ENCODE assay signal across 8 mouse cellular contexts in the genomic region with DNA sequence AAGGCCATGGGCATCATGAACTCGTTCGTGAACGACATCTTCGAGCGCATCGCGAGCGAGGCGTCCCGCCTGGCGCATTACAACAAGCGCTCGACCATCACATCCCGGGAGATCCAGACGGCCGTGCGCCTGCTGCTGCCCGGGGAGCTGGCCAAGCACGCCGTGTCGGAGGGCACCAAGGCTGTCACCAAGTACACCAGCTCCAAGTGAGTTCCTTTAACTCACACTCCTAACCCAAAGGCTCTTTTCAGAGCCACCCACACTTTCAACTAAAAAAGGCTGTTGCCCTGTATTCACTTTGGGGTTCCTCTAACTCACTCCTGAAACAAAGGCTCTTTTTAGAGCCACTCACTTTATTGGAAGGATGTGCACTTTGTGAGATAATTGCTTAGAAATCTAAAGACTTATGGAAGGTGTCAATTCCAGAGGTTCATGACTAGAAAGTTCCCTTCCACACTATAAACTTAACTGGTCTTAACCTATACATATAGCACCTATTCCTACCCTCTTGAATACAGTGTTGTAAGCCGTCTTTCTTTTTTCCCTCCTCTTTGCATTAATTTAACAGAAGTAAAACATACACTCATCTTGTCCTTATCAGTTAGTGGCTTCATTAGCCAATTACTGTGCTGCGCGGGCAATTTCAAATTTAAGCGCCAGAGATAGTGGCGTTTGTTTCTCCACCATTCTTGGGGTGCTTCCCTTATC. TPM values are rescaled to one million over a fixed set of nuclear protein-coding genes. Genes with fewer than 3 reads are reported as not detected.
DNase-seq lines count a peak whose midpoint lies in the region; ATAC-seq and TF ChIP-seq lines count a peak whose summit lies in the region.
"Not testable (repeated sequence)": the region's sequence is repeated elsewhere in the genome, so short reads cannot be mapped to it uniquely, and the experiment has no call there.

No protein-coding gene starts in this region.

- H3K9ac ChIP-seq in embryonic facial prominence, embryonic 14.5 days (ENCODE audit: low read depth, low read length), result peak overlapping the region; percentile 67
- H3K9ac ChIP-seq in heart, embryonic 14.5 days (ENCODE audit: low read length), result peak overlapping the region; percentile 69
- peak overlapping the region; percentile 74 for H3K9ac ChIP-seq in kidney, embryonic 16.5 days (replicated peaks; ENCODE audit: low read length)
- peak overlapping the region; percentile 54 for H3K9ac ChIP-seq in liver, embryonic 15.5 days
- H3K9ac ChIP-seq in midbrain, postnatal 0 days (replicated peaks; ENCODE audit: low read length, poor library complexity, severe bottlenecking), result not testable (repeated sequence)

- peak overlapping the region; percentile 76 for H3K4me2 ChIP-seq in embryonic facial prominence, embryonic 14.5 days (ENCODE audit: low read depth, low read length)
- peak overlapping the region; percentile 61 for H3K4me2 ChIP-seq in heart, embryonic 14.5 days (ENCODE audit: low read length)
- H3K4me2 ChIP-seq in kidney, embryonic 16.5 days (replicated peaks; ENCODE audit: low read depth, low read length), result peak overlapping the region; percentile 67
- peak overlapping the region; percentile 74 for H3K4me2 ChIP-seq in liver, embryonic 15.5 days
- H3K4me2 ChIP-seq in midbrain, postnatal 0 days (ENCODE audit: low read depth, low read length, poor library complexity, severe bottlenecking), result peak overlapping the region; percentile 61

- WGBS in embryonic facial prominence, embryonic 14.5 days, result 0% methylated on average over 14 of the region's 26 CpGs
- WGBS in heart, embryonic 14.5 days, result 1% methylated on average over 12 of the region's 26 CpGs
- 1% methylated on average over 15 of the region's 26 CpGs for WGBS in kidney, embryonic 16.5 days
- WGBS in liver, embryonic 15.5 days (ENCODE audit: insufficient replicate concordance), result under 1% methylated on average over 17 of the region's 26 CpGs
- under 1% methylated on average over 23 of the region's 26 CpGs for WGBS in midbrain, postnatal 0 days

- TF ChIP-seq CTCF in C2C12 (IDR thresholded peaks at IDR 0.05; ENCODE audit: control insufficient read depth, insufficient read depth, insufficient read length); midbrain, postnatal 0 days (IDR thresholded peaks at IDR 0.05): not testable (repeated sequence)

- H3K4me1 ChIP-seq in embryonic facial prominence, embryonic 14.5 days (ENCODE audit: control insufficient read depth, insufficient read depth, low read length); midbrain, postnatal 0 days (ENCODE audit: insufficient read depth, low read length): not testable (repeated sequence)
- peaks cover 1 to 26% of the 10 kb centered on the region in 2 experiments; a peak in 3 of 4 replicates for H3K4me1 ChIP-seq in heart, embryonic 14.5 days (ENCODE audit: control insufficient read depth in 2 of 2, insufficient read depth in 2 of 2, low read length in 2 of 2)
- peaks cover 24% of the 10 kb centered on the region for H3K4me1 ChIP-seq in kidney, embryonic 16.5 days (ENCODE audit: insufficient read depth, low read length)
- H3K4me1 ChIP-seq in liver, embryonic 15.5 days (replicated peaks), result peaks cover 32% of the 10 kb centered on the region

- not testable (repeated sequence) for H3K36me3 ChIP-seq in C2C12 (ENCODE audit: control insufficient read depth, insufficient read depth); embryonic facial prominence, embryonic 14.5 days (ENCODE audit: control insufficient read depth, insufficient read depth, low read length); heart, embryonic 14.5 days (ENCODE audit: control insufficient read depth, insufficient read depth, low read length); kidney, embryonic 16.5 days (ENCODE audit: insufficient read depth, low read length); liver, embryonic 15.5 days (replicated peaks); midbrain, postnatal 0 days (ENCODE audit: insufficient read depth, low read length); splenic B cell, adult 2 months (ENCODE audit: control insufficient read depth, insufficient read depth, low read length, poor library complexity, severe bottlenecking)

- not testable (repeated sequence) for H3ac ChIP-seq in C2C12 (ENCODE audit: control insufficient read depth, insufficient read length, low read depth)

- H3K9me3 ChIP-seq in embryonic facial prominence, embryonic 14.5 days (ENCODE audit: control insufficient read depth, low read length); heart, embryonic 14.5 days (ENCODE audit: control insufficient read depth, low read length); kidney, embryonic 16.5 days (ENCODE audit: low read length); liver, embryonic 15.5 days (replicated peaks); midbrain, postnatal 0 days (ENCODE audit: low read length): not testable (repeated sequence)

- not testable (repeated sequence) for ATAC-seq in embryonic facial prominence, embryonic 14.5 days (ENCODE audit: low read depth); kidney, embryonic 16.5 days (ENCODE audit: low FRiP score, low TSS enrichment); midbrain, postnatal 0 days (ENCODE audit: low FRiP score)
- ATAC-seq in heart, embryonic 14.5 days (ENCODE audit: insufficient number of reproducible peaks, insufficient read depth, low FRiP score, low read depth), result peak; percentile 7; the same call in 1 of the 2 replicates
- peak; percentile 26 for ATAC-seq in liver, embryonic 15.5 days (ENCODE audit: insufficient read depth)

- H3K79me3 ChIP-seq in C2C12 (ENCODE audit: low read depth), result not testable (repeated sequence)

- H3K27ac ChIP-seq in embryonic facial prominence, embryonic 14.5 days (replicated peaks; ENCODE audit: low read depth, low read length), result peak overlapping the region; percentile 92
- peak overlapping the region; percentile 88 to 94 for H3K27ac ChIP-seq in heart, embryonic 14.5 days (replicated peaks in 1 of 2; ENCODE audit: control insufficient read depth in 1 of 2, insufficient read depth in 1 of 2, low read depth in 2 of 2, low read length in 2 of 2)
- peak overlapping the region; percentile 96 for H3K27ac ChIP-seq in kidney, embryonic 16.5 days (ENCODE audit: low read length)
- H3K27ac ChIP-seq in liver, embryonic 15.5 days (replicated peaks), result peak overlapping the region; percentile 99
- H3K27ac ChIP-seq in midbrain, postnatal 0 days (ENCODE audit: low read depth, low read length), result peak overlapping the region; percentile 84; the same call in 1 of the 2 replicates

- peak; percentile 63 for DNase-seq in adrenal gland, postnatal 36 days
- peak; percentile 64 for DNase-seq in embryonic facial prominence, embryonic 14.5 days (ENCODE audit: low spot score)
- DNase-seq in midbrain, postnatal 0 days (ENCODE audit: low spot score), result peak; percentile 67
- peak; percentile 63 for DNase-seq in splenic B cell, adult 2 months (ENCODE audit: low read depth, low spot score)

- H3K79me2 ChIP-seq in C2C12 (ENCODE audit: control insufficient read depth, insufficient read depth), result not testable (repeated sequence)

- H3K27me3 ChIP-seq in C2C12 (ENCODE audit: control insufficient read depth, insufficient read depth, insufficient read length); embryonic facial prominence, embryonic 14.5 days (replicated peaks; ENCODE audit: control insufficient read depth, insufficient read depth, low read length); heart, embryonic 14.5 days (ENCODE audit: control insufficient read depth, insufficient read depth, low read length); kidney, embryonic 16.5 days (ENCODE audit: insufficient read depth, low read length); liver, embryonic 15.5 days; midbrain, postnatal 0 days (ENCODE audit: insufficient read depth, low read length); splenic B cell, adult 2 months (ENCODE audit: control insufficient read depth, insufficient read depth, low read length, poor library complexity, severe bottlenecking): not testable (repeated sequence)

- peak overlapping the region; percentile 25 for H3K4me3 ChIP-seq in C2C12 (ENCODE audit: insufficient read depth, poor library complexity, severe bottlenecking)
- H3K4me3 ChIP-seq in embryonic facial prominence, embryonic 14.5 days (ENCODE audit: low read depth, low read length), result peak overlapping the region; percentile 44
- H3K4me3 ChIP-seq in heart, embryonic 14.5 days (ENCODE audit: control insufficient read depth in 1 of 2, insufficient read depth in 1 of 2, low read depth in 1 of 2, low read length in 2 of 2), result peak overlapping the region; percentile 37 to 59
- H3K4me3 ChIP-seq in kidney, embryonic 16.5 days (ENCODE audit: low read length), result peak overlapping the region; percentile 54
- H3K4me3 ChIP-seq in liver, embryonic 15.5 days (replicated peaks), result peak overlapping the region; percentile 57
- H3K4me3 ChIP-seq in midbrain, postnatal 0 days (ENCODE audit: low read depth, low read length), result peak overlapping the region; percentile 39

RNA-seq across cellular contexts. Expression of a gene that starts 0.5 kb away (rescaled TPM):
- polyA plus RNA-seq in C2C12 (2012; fragmentation: generic; extraction: Trizol), result 3.8 TPM
- 10 to 100 TPM; 36.1 to 38.9 TPM for total RNA-seq in adrenal gland, postnatal 36 days (2021)
- polyA plus RNA-seq in embryonic facial prominence, embryonic 14.5 days (2014; fragmentation: Nextera tagmentation; extraction: Ambion mirVana), result 3.5 and 4.1 TPM in 2 replicates
- 2.2 and 2.7 TPM in 2 replicates for polyA plus RNA-seq in heart, embryonic 14.5 days (2014; fragmentation: Nextera tagmentation; extraction: Ambion mirVana)
- 2.2 and 3.1 TPM in 2 replicates for polyA plus RNA-seq in kidney, embryonic 16.5 days (2015; fragmentation: Nextera tagmentation; extraction: Ambion mirVana)
- polyA plus RNA-seq in liver, embryonic 15.5 days (2015; fragmentation: Nextera tagmentation; extraction: Ambion mirVana), result 7.6 and 11.2 TPM in 2 replicates
- 212 and 326 TPM in 2 replicates for total RNA-seq in midbrain, postnatal 0 days (2014; rRNA removed)
- polyA plus RNA-seq in midbrain, postnatal 0 days (2015; fragmentation: Nextera tagmentation; extraction: Ambion mirVana), result not detected in 2 replicates

RNA-seq across cellular contexts. Expression of a gene that starts 0.8 kb away (rescaled TPM):
- 5.9 TPM for polyA plus RNA-seq in C2C12 (2012; fragmentation: generic; extraction: Trizol)
- total RNA-seq in adrenal gland, postnatal 36 days (2021), result 10 to 100 TPM; 18.0 to 19.9 TPM
- 5.5 and 8.4 TPM in 2 replicates for polyA plus RNA-seq in embryonic facial prominence, embryonic 14.5 days (2014; fragmentation: Nextera tagmentation; extraction: Ambion mirVana)
- 4.3 and 8.0 TPM in 2 replicates for polyA plus RNA-seq in heart, embryonic 14.5 days (2014; fragmentation: Nextera tagmentation; extraction: Ambion mirVana)
- 24.4 and 25.9 TPM in 2 replicates for polyA plus RNA-seq in kidney, embryonic 16.5 days (2015; fragmentation: Nextera tagmentation; extraction: Ambion mirVana)
- polyA plus RNA-seq in liver, embryonic 15.5 days (2015; fragmentation: Nextera tagmentation; extraction: Ambion mirVana), result 40.7 and 47.8 TPM in 2 replicates
- total RNA-seq in midbrain, postnatal 0 days (2014; rRNA removed), result 254 and 276 TPM in 2 replicates
- 2.4 and 4.6 TPM in 2 replicates for polyA plus RNA-seq in midbrain, postnatal 0 days (2015; fragmentation: Nextera tagmentation; extraction: Ambion mirVana)

RNA-seq across cellular contexts. Expression of a gene that starts 4.1 kb away (rescaled TPM):
- polyA plus RNA-seq in C2C12 (2012; fragmentation: generic; extraction: Trizol), result 10.3 TPM
- 100 to 1,000 TPM; 172 to 183 TPM for total RNA-seq in adrenal gland, postnatal 36 days (2021)
- polyA plus RNA-seq in embryonic facial prominence, embryonic 14.5 days (2014; fragmentation: Nextera tagmentation; extraction: Ambion mirVana), result 3.8 and 6.2 TPM in 2 replicates
- 0.94 and 4.1 TPM in 2 replicates for polyA plus RNA-seq in heart, embryonic 14.5 days (2014; fragmentation: Nextera tagmentation; extraction: Ambion mirVana)
- 4.3 and 5.9 TPM in 2 replicates for polyA plus RNA-seq in kidney, embryonic 16.5 days (2015; fragmentation: Nextera tagmentation; extraction: Ambion mirVana)
- polyA plus RNA-seq in liver, embryonic 15.5 days (2015; fragmentation: Nextera tagmentation; extraction: Ambion mirVana), result 4.0 and 6.0 TPM in 2 replicates
- 386 and 434 TPM in 2 replicates for total RNA-seq in midbrain, postnatal 0 days (2014; rRNA removed)
- polyA plus RNA-seq in midbrain, postnatal 0 days (2015; fragmentation: Nextera tagmentation; extraction: Ambion mirVana), result 0.80 and 2.1 TPM in 2 replicates

RNA-seq across cellular contexts. Expression of a gene that starts 19.6 kb away (rescaled TPM):
- 2.9 TPM for polyA plus RNA-seq in C2C12 (2012; fragmentation: generic; extraction: Trizol)
- 10 to 100 TPM; 11.8 to 14.2 TPM for total RNA-seq in adrenal gland, postnatal 36 days (2021)
- polyA plus RNA-seq in embryonic facial prominence, embryonic 14.5 days (2014; fragmentation: Nextera tagmentation; extraction: Ambion mirVana), result 1.2 TPM in 2 replicates
- 0.50 and 0.58 TPM in 2 replicates for polyA plus RNA-seq in heart, embryonic 14.5 days (2014; fragmentation: Nextera tagmentation; extraction: Ambion mirVana)
- 1.4 and 1.6 TPM in 2 replicates for polyA plus RNA-seq in kidney, embryonic 16.5 days (2015; fragmentation: Nextera tagmentation; extraction: Ambion mirVana)
- polyA plus RNA-seq in liver, embryonic 15.5 days (2015; fragmentation: Nextera tagmentation; extraction: Ambion mirVana), result 0.86 and 0.88 TPM in 2 replicates
- 304 and 479 TPM in 2 replicates for total RNA-seq in midbrain, postnatal 0 days (2014; rRNA removed)
- polyA plus RNA-seq in midbrain, postnatal 0 days (2015; fragmentation: Nextera tagmentation; extraction: Ambion mirVana), result 0.32 TPM in 1 of 2 replicates, not detected in the other

RNA-seq across cellular contexts. Expression of a gene that starts 26.0 kb away (rescaled TPM):
- 1.6 TPM for polyA plus RNA-seq in C2C12 (2012; fragmentation: generic; extraction: Trizol)
- total RNA-seq in adrenal gland, postnatal 36 days (2021), result 10 to 100 TPM; 26.2 to 28.0 TPM
- polyA plus RNA-seq in embryonic facial prominence, embryonic 14.5 days (2014; fragmentation: Nextera tagmentation; extraction: Ambion mirVana), result 10.0 and 11.8 TPM in 2 replicates
- polyA plus RNA-seq in heart, embryonic 14.5 days (2014; fragmentation: Nextera tagmentation; extraction: Ambion mirVana), result 5.3 and 7.2 TPM in 2 replicates
- polyA plus RNA-seq in kidney, embryonic 16.5 days (2015; fragmentation: Nextera tagmentation; extraction: Ambion mirVana), result 17.4 and 17.8 TPM in 2 replicates
- 32.9 and 34.2 TPM in 2 replicates for polyA plus RNA-seq in liver, embryonic 15.5 days (2015; fragmentation: Nextera tagmentation; extraction: Ambion mirVana)
- total RNA-seq in midbrain, postnatal 0 days (2014; rRNA removed), result 54.7 and 116 TPM in 2 replicates
- polyA plus RNA-seq in midbrain, postnatal 0 days (2015; fragmentation: Nextera tagmentation; extraction: Ambion mirVana), result 2.0 TPM in 2 replicates
